Mouse (Mus musculus) liver, adult 2 months (tissue): ENCODE measurements at regions not wholly inside any gene's neighbourhood (a gene's known extent, or its start where the extent isn't known, plus 50 kb on each side); places are given as distances from the start of the nearest gene placed in this dataset.

Experiments
- CTCF ChIP-seq: fragments of 200-500 bp; IDR thresholded peaks from 2 replicates; pipeline ENCODE4 v1.5.1; 2011; ENCODE audit warnings: low read depth, low read length, control low read depth
- POLR2A ChIP-seq: fragments of 200-500 bp; IDR thresholded peaks from 2 replicates; pipeline ENCODE4 v1.6.1; 2011; ENCODE audit warnings: low read length, control low read depth; ENCODE audit not compliant: insufficient read depth; ENCODE audit errors: extremely low read depth

GRCm38 (mm10) chr10:66641966-66642365, 454.0 kb upstream of the Jmjd1c start:
- no peak for TF ChIP-seq POLR2A
- no peak for TF ChIP-seq CTCF
